Mouse (Mus musculus) stomach, embryonic 16.5 days (tissue): ENCODE measurements around the gene Hectd4. TPM values are rescaled to one million over a fixed set of nuclear protein-coding genes. Genes with fewer than 3 reads are reported as not detected.
A peak's percentile ranks its signal among the peaks of the same experiment; 100 is the strongest.

Experiments
- ATAC-seq: fragments of 200-750 bp; cut with Nextera tagmentation; 2 replicates; pipeline ENCODE4 v1.8.0; 2017; ENCODE audit warnings: moderate number of reproducible peaks, moderate TSS enrichment; ENCODE audit not compliant: insufficient read depth, low FRiP score
- H3K27ac ChIP-seq: fragments of 300-500 bp; sonication (generic); 2 replicates; pipeline ENCODE4 v1.5.1; 2014; ENCODE audit warnings: low read length
- H3K27me3 ChIP-seq: fragments of 300-500 bp; sonication (generic); 2 replicates; pipeline ENCODE4 v1.6.1; 2014; ENCODE audit warnings: low read length, control low read depth, mixed read lengths; ENCODE audit not compliant: control insufficient read depth, insufficient read depth
- H3K36me3 ChIP-seq: fragments of 300-500 bp; sonication (generic); 2 replicates; pipeline ENCODE4 v1.6.1; 2014; ENCODE audit warnings: low read length; ENCODE audit not compliant: control insufficient read depth, insufficient read depth
- H3K4me1 ChIP-seq: fragments of 300-500 bp; sonication (generic); 2 replicates; pipeline ENCODE4 v1.6.1; 2014; ENCODE audit warnings: low read length, control low read depth, mixed read lengths; ENCODE audit not compliant: control insufficient read depth, insufficient read depth
- H3K4me2 ChIP-seq: fragments of 300-500 bp; sonication (generic); 2 replicates; pipeline ENCODE4 v1.6.1; 2014; ENCODE audit warnings: low read depth, low read length, mixed read lengths
- H3K4me3 ChIP-seq: fragments of 300-500 bp; sonication (generic); replicated peaks from 2 replicates; pipeline ENCODE4 v1.5.1; 2014; ENCODE audit warnings: mild to moderate bottlenecking, low read length
- H3K9ac ChIP-seq: fragments of 300-500 bp; sonication (generic); 2 replicates; pipeline ENCODE4 v1.6.1; 2014; ENCODE audit warnings: low read length
- H3K9me3 ChIP-seq: fragments of 300-500 bp; sonication (generic); replicated peaks from 2 replicates; pipeline ENCODE4 v1.6.1; 2016; ENCODE audit warnings: low read length, control low read depth; ENCODE audit not compliant: control insufficient read depth
- WGBS: fragments of 180-500 bp; shearing (Covaris S2); extraction: QIAGEN DNeasy Blood & Tissue Kit; methylation state at CpG from one replicate; pipeline ENCODE4 v1.1.7; 2014; 5-methylcytosine and 5-hydroxymethylcytosine counted together
- polyA plus RNA-seq: library from polyadenylated mRNA; unstranded; fragments of >200 nt; fragmentation: Nextera tagmentation; extraction: Ambion mirVana; gene quantifications from 2 replicates; pipeline ENCODE4 v1.2.1, GENCODE M21; 2015

The Hectd4 gene
- polyA plus RNA-seq, 1 experiment from 2014 or later = 4.1 TPM

DNA sequence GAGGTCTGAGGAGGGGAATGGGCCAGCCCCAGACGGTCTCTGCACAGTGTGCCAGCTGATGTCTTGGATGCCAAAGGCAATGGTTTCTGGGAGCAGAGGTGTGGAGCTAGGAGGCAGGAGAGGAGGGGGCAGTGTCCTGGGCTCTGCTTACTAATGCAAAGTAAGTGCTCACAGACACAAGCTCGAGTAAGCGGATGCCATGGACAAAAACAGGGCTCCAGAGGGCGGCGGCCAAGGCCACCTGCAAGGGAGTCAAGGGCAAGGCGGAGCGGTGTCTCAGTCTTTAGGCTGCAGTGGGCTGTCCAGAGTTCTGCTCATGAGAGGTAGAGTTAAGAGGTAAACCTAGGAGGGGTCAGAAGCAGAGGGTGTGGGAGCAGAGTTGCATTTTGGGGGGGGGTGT lies 51.0 kb downstream of the Hectd4 start:
- no peak overlapping the region for H3K4me2 ChIP-seq
- 86% methylated on average over 7 of the region's 7 CpGs for WGBS
- H3K4me1 ChIP-seq = no peaks in the 10 kb centered on the region
- H3K27ac ChIP-seq = no peak overlapping the region
- H3K4me3 ChIP-seq = no peak overlapping the region
- no peak for ATAC-seq
- no peak overlapping the region for H3K9ac ChIP-seq
- no peaks in the 10 kb centered on the region for H3K9me3 ChIP-seq
- H3K27me3 ChIP-seq = no peaks in the 10 kb centered on the region
- H3K36me3 ChIP-seq = no peaks in the 10 kb centered on the region

DNA sequence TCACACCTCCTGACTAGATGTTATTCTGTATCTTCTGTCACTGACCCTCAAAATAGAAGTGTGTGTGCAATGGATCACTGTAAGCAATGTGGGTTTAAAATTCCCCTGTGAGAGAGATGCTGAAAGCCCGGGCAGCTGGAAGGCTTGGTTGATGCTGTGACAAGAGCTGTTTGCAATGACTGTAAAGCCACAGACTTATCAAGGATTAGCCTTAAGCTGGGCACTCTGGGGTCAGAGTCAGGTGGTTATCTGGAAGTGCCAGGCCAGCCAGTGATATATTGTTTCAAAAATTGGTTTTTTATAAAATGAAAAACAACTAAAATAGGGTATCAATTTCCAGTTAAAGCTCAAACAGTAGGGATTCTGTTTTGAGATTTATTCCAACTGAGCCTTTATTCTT lies 56.8 kb downstream of the Hectd4 start:
- 66% methylated on average over 1 of the region's 1 CpGs for WGBS
- no peaks in the 10 kb centered on the region for H3K9me3 ChIP-seq

DNA sequence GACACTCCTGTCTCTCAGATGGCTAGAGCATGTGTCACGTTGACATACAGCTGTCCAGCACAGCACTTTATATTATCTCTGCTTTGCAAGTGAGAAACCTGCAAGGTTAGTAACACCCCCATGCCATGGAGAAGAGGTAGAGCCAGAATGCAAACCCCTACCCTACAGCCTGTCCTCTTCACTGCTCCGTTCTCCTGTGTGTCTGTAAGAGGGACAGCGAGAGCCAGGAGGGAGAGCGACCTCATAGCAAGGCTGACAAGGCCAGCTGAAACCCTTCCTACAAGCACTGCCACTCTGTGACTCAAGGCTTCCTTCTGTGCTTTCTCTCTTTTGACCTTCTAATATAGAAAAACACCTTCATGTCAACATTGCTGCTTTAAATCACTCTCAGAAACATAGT lies 60.4 kb downstream of the Hectd4 start:
- Histone ChIP-seq H3K4me1 (no peaks in the 10 kb centered on the region), H3K9me3 (no peaks in the 10 kb centered on the region), H3K4me3 (no peak overlapping the region), H3K27me3 (no peaks in the 10 kb centered on the region), H3K9ac (no peak overlapping the region), H3K36me3 (peaks cover 14% of the 10 kb centered on the region; the same call in 1 of the 2 replicates), H3K4me2 (no peak overlapping the region), H3K27ac (no peak overlapping the region)
- WGBS = 89% methylated on average over 4 of the region's 4 CpGs
- ATAC-seq = no peak

More for the DNA sequence above, 56.8 kb downstream of the Hectd4 start:
- H3K4me1 ChIP-seq = no peaks in the 10 kb centered on the region
- H3K4me3 ChIP-seq = no peak overlapping the region
- H3K27ac ChIP-seq = no peak overlapping the region
- H3K9ac ChIP-seq = no peak overlapping the region
- ATAC-seq = no peak
- H3K36me3 ChIP-seq = peaks cover 9% of the 10 kb centered on the region; the same call in 1 of the 2 replicates
- H3K27me3 ChIP-seq = no peaks in the 10 kb centered on the region
- H3K4me2 ChIP-seq = no peak overlapping the region

DNA sequence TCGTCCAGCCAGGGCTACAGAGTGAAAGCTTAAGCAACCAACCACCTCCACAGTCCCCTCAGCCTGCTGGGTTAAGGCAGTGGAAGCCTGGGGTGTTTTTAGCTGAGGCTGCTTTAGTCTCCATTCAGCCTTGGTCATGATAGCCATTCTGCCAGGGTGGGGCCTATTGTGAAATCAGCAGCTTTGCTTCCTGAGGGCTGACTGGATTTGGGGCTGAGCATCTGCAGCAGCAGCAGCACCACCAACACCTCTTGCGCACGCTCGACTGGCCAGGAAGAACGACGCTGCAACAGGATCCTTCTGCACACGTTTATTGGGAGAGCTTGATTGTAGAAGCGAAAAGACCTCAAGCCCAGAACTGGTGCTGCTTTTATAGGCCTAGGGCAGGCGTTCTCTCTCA lies 63.0 kb downstream of the Hectd4 start:
- Histone ChIP-seq H3K4me1 (no peaks in the 10 kb centered on the region), H3K36me3 (peaks cover 21% of the 10 kb centered on the region; the same call in 1 of the 2 replicates), H3K27ac (no peak overlapping the region), H3K9me3 (no peaks in the 10 kb centered on the region), H3K27me3 (no peaks in the 10 kb centered on the region), H3K4me3 (no peak overlapping the region), H3K4me2 (no peak overlapping the region), H3K9ac (no peak overlapping the region)
- WGBS = 88% methylated on average over 9 of the region's 9 CpGs
- no peak for ATAC-seq

DNA sequence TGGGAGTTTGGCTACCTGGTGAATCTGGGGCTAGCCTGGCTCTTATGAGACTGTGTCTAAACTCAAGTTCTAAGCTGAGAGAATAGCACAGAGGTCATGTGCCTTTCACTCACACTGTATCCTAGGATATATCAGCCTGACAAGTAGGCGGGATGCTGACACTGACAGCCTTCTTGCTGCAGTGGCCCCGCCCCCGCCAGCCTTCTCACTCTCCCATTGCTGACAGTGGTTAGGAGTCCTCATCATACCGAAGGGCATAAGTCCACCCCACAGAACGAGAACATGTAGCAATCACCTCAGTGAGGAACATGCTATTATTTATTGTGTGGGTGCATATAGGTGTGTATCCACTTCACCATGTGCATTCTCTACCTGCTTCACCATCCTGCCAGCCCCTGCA lies 64.8 kb downstream of the Hectd4 start:
- 93% methylated on average over 5 of the region's 5 CpGs for WGBS
- H3K4me2 ChIP-seq = no peak overlapping the region
- H3K9ac ChIP-seq = no peak overlapping the region
- no peaks in the 10 kb centered on the region for H3K9me3 ChIP-seq
- no peaks in the 10 kb centered on the region for H3K4me1 ChIP-seq
- peaks cover 19% of the 10 kb centered on the region; the same call in 1 of the 2 replicates for H3K36me3 ChIP-seq
- no peak for ATAC-seq
- no peaks in the 10 kb centered on the region for H3K27me3 ChIP-seq
- H3K27ac ChIP-seq = no peak overlapping the region
- no peak overlapping the region for H3K4me3 ChIP-seq

DNA sequence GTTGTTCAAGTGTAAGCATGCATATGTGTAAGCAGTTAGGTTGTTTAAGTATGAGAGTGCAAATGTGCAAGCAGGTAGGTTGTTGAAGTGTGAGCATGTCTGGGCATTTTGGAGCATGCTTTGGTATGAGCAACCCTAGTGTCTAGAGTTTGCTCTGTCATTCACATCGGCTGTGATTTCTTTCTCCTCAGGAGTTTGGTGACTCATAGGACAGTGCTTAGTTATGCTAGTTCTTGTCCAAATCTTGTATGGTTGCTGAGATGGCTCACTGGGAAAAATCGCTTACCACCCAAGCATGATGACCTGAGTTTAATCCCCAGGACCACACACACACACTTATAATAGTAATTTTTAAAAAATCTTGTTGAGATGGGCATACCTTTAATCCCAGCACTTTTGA lies 67.2 kb downstream of the Hectd4 start:
- Histone ChIP-seq H3K9me3 (no peaks in the 10 kb centered on the region), H3K36me3 (0 out of 2 replicates have a peak, but pooled peaks cover 10% of the 10 kb centered on the region), H3K9ac (no peak overlapping the region), H3K27ac (no peak overlapping the region), H3K27me3 (no peaks in the 10 kb centered on the region), H3K4me1 (no peaks in the 10 kb centered on the region), H3K4me2 (no peak overlapping the region), H3K4me3 (no peak overlapping the region)
- WGBS = 87% methylated on average over 2 of the region's 2 CpGs
- ATAC-seq = no peak

DNA sequence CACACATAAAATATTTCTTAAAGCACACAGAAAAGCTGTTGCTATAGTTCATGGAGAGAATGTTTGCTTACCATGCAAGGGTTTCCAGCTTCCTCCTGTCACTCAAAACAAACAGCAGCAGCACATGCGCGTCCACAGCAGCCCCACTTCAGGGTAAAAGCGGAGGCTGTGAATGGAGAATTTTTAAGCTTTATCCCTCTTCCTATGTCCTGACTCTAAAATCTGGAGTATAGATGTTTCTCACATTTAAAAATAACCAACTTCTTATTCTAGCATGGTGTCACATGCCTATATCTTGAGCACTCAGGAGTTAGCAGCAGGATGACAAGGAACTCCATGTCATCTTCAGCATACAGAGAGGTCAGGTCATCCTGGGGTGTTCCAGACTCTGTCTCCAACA lies 70.3 kb downstream of the Hectd4 start:
- H3K27ac ChIP-seq = no peak overlapping the region
- WGBS = 84% methylated on average over 3 of the region's 3 CpGs
- no peak overlapping the region for H3K4me2 ChIP-seq
- H3K4me1 ChIP-seq = no peaks in the 10 kb centered on the region
- no peaks in the 10 kb centered on the region for H3K9me3 ChIP-seq
- ATAC-seq = no peak
- no peak overlapping the region for H3K9ac ChIP-seq
- H3K4me3 ChIP-seq = no peak overlapping the region
- H3K27me3 ChIP-seq = no peaks in the 10 kb centered on the region
- H3K36me3 ChIP-seq = 0 out of 2 replicates have a peak, but pooled peaks cover 7% of the 10 kb centered on the region

DNA sequence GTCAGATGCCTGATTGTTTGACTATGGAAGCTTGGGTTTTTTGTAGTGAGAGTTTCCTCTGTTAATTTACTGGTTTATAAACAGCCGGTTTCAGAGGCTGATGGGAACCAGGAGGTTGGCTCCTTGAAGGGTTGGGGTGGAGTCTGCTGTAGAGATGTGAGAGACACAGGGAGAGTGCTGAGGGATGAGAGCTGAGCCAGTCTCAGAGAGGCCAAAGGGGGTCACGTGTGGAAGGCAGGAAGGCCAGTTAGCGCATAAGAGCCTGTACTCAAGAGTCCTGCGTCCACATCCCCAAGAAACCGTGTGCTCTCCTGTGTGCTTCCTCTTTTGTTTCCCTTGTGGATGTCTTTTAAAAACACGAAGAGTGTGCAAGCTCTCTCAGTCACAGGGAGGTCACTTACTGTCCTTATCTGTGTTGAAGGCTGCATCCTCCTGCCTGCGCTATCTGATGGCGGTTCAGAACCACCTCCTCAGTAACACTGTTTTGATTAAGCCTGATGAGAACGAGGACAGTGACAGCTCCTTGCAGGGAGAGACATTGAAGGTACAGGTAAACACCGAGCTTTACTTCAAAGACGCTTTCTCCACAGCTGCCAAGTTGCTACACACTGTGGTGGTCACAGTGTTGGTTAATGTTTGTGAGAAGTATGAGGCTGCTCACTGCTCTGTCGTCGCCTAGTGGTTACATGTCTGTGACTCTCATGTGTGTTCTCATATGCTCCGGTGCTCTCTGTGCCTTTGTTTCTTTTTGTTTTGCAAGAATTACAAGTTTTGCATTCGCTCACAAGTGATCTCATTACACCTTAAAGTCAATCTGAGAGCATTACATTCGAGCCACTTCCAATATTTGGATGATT lies 72.5 kb downstream of the Hectd4 start:
- H3K36me3 ChIP-seq = 0 out of 2 replicates have a peak, but pooled peaks cover 3% of the 10 kb centered on the region
- H3K27me3 ChIP-seq = no peaks in the 10 kb centered on the region
- no peak overlapping the region for H3K9ac ChIP-seq
- H3K4me2 ChIP-seq = no peak overlapping the region
- no peaks in the 10 kb centered on the region for H3K9me3 ChIP-seq
- no peaks in the 10 kb centered on the region for H3K4me1 ChIP-seq
- WGBS = 71% methylated on average over 16 of the region's 16 CpGs
- H3K4me3 ChIP-seq = no peak overlapping the region
- no peak for ATAC-seq
- H3K27ac ChIP-seq = peak overlapping the region; percentile 18; the same call in 1 of the 2 replicates

DNA sequence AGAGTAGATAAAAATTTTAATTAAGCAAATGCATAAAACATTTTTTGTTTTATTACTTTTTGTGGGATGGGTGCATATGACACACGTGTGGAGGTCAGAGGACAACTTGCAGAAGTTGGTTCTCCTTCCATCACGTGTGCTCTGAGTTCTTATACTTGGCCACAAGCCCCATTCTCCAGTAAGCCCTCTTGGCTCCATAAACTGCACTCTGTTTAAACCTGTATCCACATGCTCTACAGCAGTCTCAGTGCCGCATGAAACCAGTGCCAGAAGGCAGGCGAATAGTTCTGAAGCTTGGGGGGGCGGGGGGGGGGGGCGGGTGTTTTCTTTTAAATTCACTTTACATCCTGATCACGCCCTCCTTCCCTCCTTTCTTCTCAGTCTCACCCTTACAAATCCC lies 85.0 kb downstream of the Hectd4 start:
- no peak for ATAC-seq
- Histone ChIP-seq H3K4me2 (no peak overlapping the region), H3K36me3 (peaks cover 13% of the 10 kb centered on the region; the same call in 1 of the 2 replicates), H3K27me3 (no peaks in the 10 kb centered on the region), H3K4me3 (no peak overlapping the region), H3K9me3 (no peaks in the 10 kb centered on the region), H3K9ac (no peak overlapping the region), H3K4me1 (no peaks in the 10 kb centered on the region), H3K27ac (no peak overlapping the region)
- 87% methylated on average over 7 of the region's 7 CpGs for WGBS
